Mouse (Mus musculus): ENCODE measurements at regions not wholly inside any gene's neighbourhood (a gene's known extent, or its start where the extent isn't known, plus 50 kb on each side); places are given as distances from the start of the nearest gene placed in this dataset.

DNA sequence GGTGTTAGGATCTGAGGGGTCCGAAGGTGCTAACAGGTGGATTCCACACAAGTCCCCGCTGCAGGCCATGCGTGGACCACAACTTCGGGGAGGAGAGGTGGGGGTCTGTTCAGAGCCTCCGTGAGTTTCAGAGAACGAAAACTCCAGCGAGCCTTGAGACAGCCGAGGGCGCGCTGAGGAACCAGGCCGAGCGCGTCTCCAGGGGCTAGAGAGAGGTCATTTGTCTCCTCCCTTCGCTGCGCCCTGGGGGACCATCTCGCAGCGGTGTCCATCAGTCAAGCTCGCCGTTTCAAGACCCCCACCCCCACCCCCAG lies 89.6 kb upstream of the Dio3 start:
- TF ChIP-seq CTCF (conservative IDR thresholded peaks at IDR 0.05 in 1 of 2, IDR thresholded peaks at IDR 0.05 in 1 of 2; ENCODE audit: low read depth in 2 of 2, low read length in 2 of 2) (no peak), USF1 (IDR thresholded peaks at IDR 0.05; ENCODE audit: low read depth, low read length) (no peak), POLR2A (IDR thresholded peaks at IDR 0.05; ENCODE audit: low read depth, low read length) (no peak), ZKSCAN1 (IDR thresholded peaks at IDR 0.05; ENCODE audit: borderline replicate concordance, low read depth, low read length) (no peak), MEF2A (IDR thresholded peaks at IDR 0.05; ENCODE audit: borderline replicate concordance, low read depth, low read length) (no peak), NELFE (IDR thresholded peaks at IDR 0.05; ENCODE audit: low read depth, low read length) (no peak), SMC3 (IDR thresholded peaks at IDR 0.05; ENCODE audit: low read depth, low read length) (no peak), TCF12 (IDR thresholded peaks at IDR 0.05; ENCODE audit: low read depth, low read length) (no peak), IRF4 (IDR thresholded peaks at IDR 0.05; ENCODE audit: low read depth, low read length) (no peak), USF2 (conservative IDR thresholded peaks at IDR 0.05; ENCODE audit: low read depth, low read length) (no peak), KAT2A (IDR thresholded peaks at IDR 0.05; ENCODE audit: insufficient replicate concordance, low read length) (no peak), MYC (IDR thresholded peaks at IDR 0.05; ENCODE audit: low read depth, low read length) (no peak), ETS1 (conservative IDR thresholded peaks at IDR 0.05; ENCODE audit: low read depth, low read length) (no peak)

Measured in CH12.LX (cell line).